Mouse (Mus musculus) gastrocnemius, adult 2 months (tissue): Measurements from ENCODE around the gene Scgb1c1. TPM values are rescaled to one million over a fixed set of nuclear protein-coding genes. Genes with fewer than 3 reads are reported as not detected.

Source experiments
- DNase-seq: peaks from one replicate; pipeline ENCODE4 v3.0.0; 2022
- H3K27ac ChIP-seq: fragments of 200-600 bp; 2 replicates; pipeline ENCODE4 v1.8.1; 2022; ENCODE audit warnings: mild to moderate bottlenecking
- H3K4me3 ChIP-seq: fragments of 200-600 bp; 2 replicates; pipeline ENCODE4 v1.8.1; 2022; ENCODE audit warnings: mild to moderate bottlenecking, moderate library complexity
- CTCF ChIP-seq: fragments of 200-600 bp; IDR thresholded peaks from 2 replicates; pipeline ENCODE4 v1.8.1; 2022; ENCODE audit warnings: antibody characterized with exemption, mild to moderate bottlenecking, moderate library complexity
- intact Hi-C: fragments of 180-260 bp; cut with DNase I; formaldehyde crosslinking; loops from one replicate; pipeline ENCODE4 v1.15.1; 2025
- total RNA-seq, 2 experiments: library from RNA; stranded (reverse); gene quantifications; 2 replicates each; pipeline ENCODE4 v1.2.3; 2021

Scgb1c1 gene
- total RNA-seq, 2 experiments from 2014 or later: not detected

DNA sequence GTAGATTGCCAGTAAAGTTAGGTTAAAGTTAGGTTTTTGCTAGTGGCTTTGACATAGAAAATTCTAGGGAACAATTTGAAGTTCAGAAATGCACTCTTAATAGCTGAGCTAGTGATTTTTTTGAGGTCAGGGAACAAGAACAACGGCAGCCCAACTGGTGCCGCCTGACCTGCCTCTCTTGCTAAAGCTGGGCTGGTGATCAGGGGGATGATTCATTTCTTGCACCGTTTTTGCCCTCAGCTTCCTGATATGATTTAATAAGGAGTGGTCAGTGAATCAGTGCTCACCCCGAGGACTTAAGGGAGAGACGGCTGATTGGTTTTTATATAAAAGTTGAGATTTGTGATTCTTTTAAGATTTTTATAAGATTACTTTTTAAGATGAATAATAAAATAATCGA lies 13.9 kb upstream of the Scgb1c1 start:
- intact Hi-C loops: loop anchor here (10.0 kb wide), 1 partner anchor 757 kb away; no protein-coding TSS in a partner anchor

GRCm38 (mm10) chr7:140833341-140833740 lies 12.0 kb upstream of the Scgb1c1 start:
- no peak overlapping the region for H3K4me3 ChIP-seq
- DNase-seq: no peak
- no peak overlapping the region for H3K27ac ChIP-seq
- intact Hi-C loops: loop anchor here (10.0 kb wide), 1 partner anchor 759 kb away; no protein-coding TSS in a partner anchor
- no peak for TF ChIP-seq CTCF

More for the DNA sequence above, 13.9 kb upstream of the Scgb1c1 start:
- TF ChIP-seq CTCF: no peak
- no peak for DNase-seq
- Histone ChIP-seq H3K27ac (no peak overlapping the region), H3K4me3 (no peak overlapping the region)

DNA sequence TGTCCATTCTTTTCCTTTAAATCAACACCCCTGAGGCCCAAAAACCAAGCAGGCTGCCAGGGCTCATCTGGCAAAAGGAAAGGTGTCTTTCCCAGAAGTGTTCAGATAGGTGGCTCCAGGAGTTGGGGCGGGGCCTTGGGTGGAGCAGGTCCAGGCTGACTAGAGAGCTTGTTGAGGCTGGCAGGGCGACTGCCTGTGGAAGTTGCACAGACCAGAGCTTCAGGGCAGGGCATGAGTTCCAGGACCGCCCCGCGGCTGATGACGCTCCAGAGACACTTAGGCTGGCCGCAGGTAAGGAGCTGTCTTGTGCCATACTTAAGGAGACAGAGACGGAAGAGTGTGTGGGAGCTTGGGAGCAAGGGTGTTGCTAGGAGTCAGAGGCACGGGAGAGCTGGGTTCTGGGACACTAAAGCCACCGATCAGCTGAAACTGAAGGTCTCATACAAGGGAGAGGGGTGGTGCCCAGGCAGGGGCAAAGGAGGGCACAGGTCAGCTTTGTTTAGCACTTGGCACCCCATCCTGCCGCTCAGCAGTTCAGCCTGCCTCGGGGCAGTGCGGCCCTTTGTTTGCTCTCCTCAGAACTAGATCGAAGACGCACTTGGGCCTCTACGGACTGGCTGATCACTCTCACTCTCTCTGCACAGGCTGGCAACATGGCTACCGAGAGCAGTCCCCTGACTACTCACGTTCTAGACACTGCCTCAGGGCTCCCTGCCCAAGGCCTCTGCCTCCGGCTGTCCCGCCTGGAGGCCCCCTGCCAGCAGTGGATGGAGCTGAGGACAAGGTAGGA lies 10.2 kb upstream of the Scgb1c1 start, which contains the start of gene Urah:
Gene Urah (plus strand): TSS at position 51 of the 790 bp plus-strand sequence.
- intact Hi-C loops: loop anchor here (10.0 kb wide), 1 partner anchor 760 kb away; no protein-coding TSS in a partner anchor
- H3K27ac ChIP-seq: no peak within 1 kb of the TSS
- TF ChIP-seq CTCF: no peak
- no peak for DNase-seq
- H3K4me3 ChIP-seq: no peak within 1 kb of the TSS

- no peak overlapping the region for H3K4me3 ChIP-seq
- TF ChIP-seq CTCF: no peak
- intact Hi-C loops: loop anchor here (10.0 kb wide), 1 partner anchor 761 kb away; no protein-coding TSS in a partner anchor
These were observed 9.6 kb upstream of the Scgb1c1 start for GRCm38 (mm10) chr7:140835758-140836087.

GRCm38 (mm10) chr7:140836243-140837115 lies 8.9 kb upstream of the Scgb1c1 start:
- Histone ChIP-seq H3K27ac (no peak overlapping the region), H3K4me3 (no peak overlapping the region)
- no peak for TF ChIP-seq CTCF
- DNase-seq: no peak
- intact Hi-C loops: loop anchor here (10.0 kb wide), 1 partner anchor 762 kb away; no protein-coding TSS in a partner anchor

More at GRCm38 (mm10) chr7:140835758-140836087, 9.6 kb upstream of the Scgb1c1 start:
- no peak overlapping the region for H3K27ac ChIP-seq
- DNase-seq: no peak

DNA sequence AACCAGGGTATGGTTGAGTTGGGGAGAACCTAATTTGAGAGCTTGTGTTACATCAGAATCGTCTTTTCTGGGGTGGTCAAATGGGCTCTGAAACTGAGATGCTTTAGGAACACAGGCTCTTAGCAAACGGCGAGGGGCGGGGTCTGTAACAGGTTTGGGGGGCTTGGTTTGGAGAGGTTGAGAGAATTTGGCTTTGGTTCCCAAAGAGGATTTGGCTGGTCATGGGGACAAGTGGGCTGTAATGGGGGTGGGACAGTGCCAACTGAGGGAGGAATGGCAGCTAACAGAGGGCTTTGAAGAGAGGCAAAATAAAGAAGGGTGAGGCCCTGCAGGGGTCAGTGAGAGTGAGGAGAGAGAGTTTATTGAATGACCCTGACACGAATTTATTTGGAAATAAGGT lies 5.8 kb upstream of the Scgb1c1 start:
- no peak overlapping the region for H3K4me3 ChIP-seq
- TF ChIP-seq CTCF: no peak
- intact Hi-C loops: loop anchor here (10.0 kb wide), 1 partner anchor 765 kb away; no protein-coding TSS in a partner anchor
- DNase-seq: no peak
- no peak overlapping the region for H3K27ac ChIP-seq

DNA sequence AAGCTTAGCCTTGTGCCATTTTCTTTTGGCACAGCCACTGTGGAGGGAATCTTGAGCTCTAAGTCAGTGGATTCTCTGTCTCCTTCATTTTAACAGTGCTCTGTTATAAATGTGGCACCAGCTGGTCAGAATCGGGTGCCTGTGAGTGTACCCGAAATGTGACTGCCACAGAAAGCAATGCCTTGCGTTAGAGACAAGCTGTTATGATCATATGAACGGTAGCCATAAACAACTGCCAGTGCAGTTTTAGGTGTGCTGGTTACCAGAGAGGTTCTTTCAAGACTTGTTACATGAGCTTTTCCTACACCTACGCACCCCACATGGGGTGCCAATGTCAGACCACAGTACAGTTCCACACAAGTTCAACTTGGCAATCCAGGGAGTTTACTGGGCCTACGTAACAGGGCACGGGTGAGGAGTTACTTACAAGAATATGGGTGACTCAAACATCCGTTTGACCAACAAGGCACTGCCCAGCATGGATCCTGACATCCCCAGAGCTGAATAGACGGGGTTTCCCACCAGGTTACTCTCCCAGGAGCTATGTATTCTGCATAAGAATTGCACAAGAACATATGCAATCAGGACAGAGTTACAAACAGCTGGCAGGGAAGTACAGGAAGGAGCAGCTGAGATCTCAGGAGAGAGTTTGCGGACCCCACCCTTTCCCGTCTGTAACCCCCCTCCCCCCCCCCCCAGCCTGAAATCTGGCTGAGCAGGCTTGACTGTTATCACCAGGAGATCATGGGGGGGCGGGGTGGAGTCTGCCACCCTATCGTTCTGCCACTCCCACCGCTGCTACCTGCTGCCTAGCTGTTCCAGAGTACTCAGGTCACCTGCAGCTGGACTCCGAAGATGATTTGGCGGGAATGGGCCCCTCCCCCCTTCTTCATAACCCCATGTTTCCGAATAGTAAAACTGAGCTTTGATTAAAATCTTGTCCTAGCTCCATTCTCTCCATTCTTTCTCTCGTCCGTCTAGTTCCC lies 4.3 kb upstream of the Scgb1c1 start:
- H3K27ac ChIP-seq: no peak overlapping the region
- TF ChIP-seq CTCF: no peak
- no peak for DNase-seq
- no peak overlapping the region for H3K4me3 ChIP-seq
- intact Hi-C loops: loop anchor here (5.0 kb wide), 1 partner anchor 331 kb away; the partner anchor contains the start of gene Rnh1

DNA sequence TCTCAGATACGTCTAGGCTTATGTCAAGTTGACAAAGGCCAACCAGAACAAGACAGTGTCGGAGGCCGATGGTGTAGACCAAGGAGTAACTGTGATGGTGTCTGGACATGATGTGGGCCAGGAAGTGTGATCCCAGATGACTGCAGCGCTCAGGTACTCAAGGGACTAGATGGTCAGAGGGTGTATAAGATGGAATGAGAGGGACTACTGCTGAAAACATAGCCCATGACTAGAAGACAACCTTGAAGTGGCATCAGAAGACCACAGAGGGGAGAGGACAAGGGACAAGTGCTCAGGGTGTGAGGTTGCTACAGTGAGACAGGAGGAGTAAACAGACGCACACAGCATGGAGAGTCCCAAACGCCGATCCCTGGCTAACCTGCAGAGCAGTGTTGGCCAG lies 1.5 kb upstream of the Scgb1c1 start:
- Histone ChIP-seq H3K4me3 (no peak overlapping the region), H3K27ac (no peak overlapping the region)
- intact Hi-C loops: loop anchor here (1.0 to 5.0 kb wide), 2 partner anchors 204 to 328 kb away; partner anchors contain the start of gene Rnh1
- TF ChIP-seq CTCF: no peak
- DNase-seq: no peak

DNA sequence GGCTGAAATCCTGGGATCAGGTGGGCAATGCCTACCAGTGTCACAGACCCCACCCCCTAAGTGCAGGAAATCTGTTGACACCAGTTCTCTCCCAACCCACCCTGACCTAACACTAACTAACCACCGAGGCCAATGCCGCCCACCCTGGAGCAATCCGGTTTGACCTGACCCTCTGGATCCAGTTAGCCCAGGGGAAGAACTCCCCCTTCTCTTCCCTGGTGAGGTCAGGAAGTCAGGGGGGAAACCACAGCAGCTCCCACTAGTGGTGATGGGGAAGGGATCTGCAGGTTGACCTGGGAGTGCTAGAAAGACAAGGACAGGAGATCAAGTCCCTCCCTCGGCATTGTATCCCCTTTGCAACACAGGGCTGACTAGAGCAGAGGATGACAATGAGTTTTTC lies 336 bp downstream of the Scgb1c1 start:
- H3K27ac ChIP-seq: no peak overlapping the region
- TF ChIP-seq CTCF: no peak; the same call in 1 of the 2 replicates
- DNase-seq: peak; percentile 9
- intact Hi-C loops: loop anchor here (1.0 kb wide), 1 partner anchor 58 kb away; no protein-coding TSS in a partner anchor
- no peak overlapping the region for H3K4me3 ChIP-seq

DNA sequence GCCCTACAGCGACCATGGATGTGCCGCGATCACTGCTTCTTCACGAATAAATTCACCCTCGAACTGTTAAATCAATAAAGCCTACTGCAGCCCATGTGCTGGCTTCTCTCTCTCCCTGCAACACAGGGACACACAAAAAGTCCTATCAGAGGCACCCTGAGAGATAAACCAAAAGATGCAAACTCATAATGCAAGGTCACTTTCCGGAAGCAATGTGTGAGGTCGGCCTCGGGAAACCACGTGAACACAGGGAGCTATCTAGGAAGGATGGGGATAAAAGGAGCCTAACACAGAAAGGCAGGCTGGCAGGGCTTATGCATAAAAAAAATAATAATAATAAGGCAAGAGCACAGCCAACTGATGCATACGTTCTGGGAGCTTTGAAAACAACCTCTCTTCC lies 1.3 kb downstream of the Scgb1c1 start:
- H3K4me3 ChIP-seq: no peak overlapping the region
- no peak for DNase-seq
- TF ChIP-seq CTCF: no peak
- intact Hi-C loops: no loop called here
- H3K27ac ChIP-seq: no peak overlapping the region

- no peak within 1 kb of the TSS for H3K27ac ChIP-seq
- no peak for TF ChIP-seq CTCF
- no peak within 1 kb of the TSS for H3K4me3 ChIP-seq
- intact Hi-C loops: no loop called here
- DNase-seq: peak; percentile 25
These were observed 2.6 kb downstream of the Scgb1c1 start, which contains the start of gene Odf3 for GRCm38 (mm10) chr7:140847755-140848580. Gene Odf3 (plus strand): TSS chr7:140847805.
